In genomic region chr15:96675055-96675454, GRCm38 (mm10) we compare ENCODE assay signal across 15 mouse cellular contexts.
"Had no signal": no experiment of that assay in that cellular context is flagged by ENCODE, and none has a peak within 500 bp of the region (broad histone marks: within the 10 kb centered on the region; RNA-seq: fewer than 3 reads in every experiment).

No protein-coding gene starts in this region.

- H3K4me2 ChIP-seq: kidney, embryonic 15.5 days; neural tube, embryonic 15.5 days had no signal

- H3K27me3 ChIP-seq: lung, embryonic 15.5 days; neural tube, embryonic 15.5 days had no signal

- H3K9ac ChIP-seq: kidney, embryonic 15.5 days; limb, embryonic 12.5 days; liver, embryonic 14.5 days; lung, embryonic 15.5 days; neural tube, embryonic 15.5 days had no signal

- H3K9me3 ChIP-seq: kidney, embryonic 15.5 days; limb, embryonic 12.5 days; lung, embryonic 15.5 days; midbrain, embryonic 10.5 days; neural tube, embryonic 15.5 days had no signal

- DNase-seq: kidney, adult 2 months; kidney, postnatal 25 days; lung, postnatal 36 days; midbrain, embryonic 14.5 days; right cerebral cortex, adult 18-20 months; right cerebral cortex, postnatal 25 days; thymus, adult 2 months; thymus, postnatal 25 days had no signal

- H3K4me3 ChIP-seq: kidney, embryonic 15.5 days; limb, embryonic 12.5 days; lung, embryonic 15.5 days; midbrain, embryonic 10.5 days; myocyte; neural tube, embryonic 15.5 days had no signal

- H3K4me1 ChIP-seq: midbrain, embryonic 10.5 days had no signal

- H3K36me3 ChIP-seq: kidney, embryonic 15.5 days; limb, embryonic 12.5 days; lung, embryonic 15.5 days; midbrain, embryonic 10.5 days; neural tube, embryonic 15.5 days had no signal

- H3K27ac ChIP-seq: kidney, embryonic 15.5 days; liver, embryonic 14.5 days; midbrain, embryonic 10.5 days; neural tube, embryonic 15.5 days had no signal
